Mouse (Mus musculus) embryonic facial prominence, embryonic 11.5 days (tissue): ENCODE measurements around the gene Itga7. TPM values are rescaled to one million over a fixed set of nuclear protein-coding genes. Genes with fewer than 3 reads are reported as not detected.
"Not testable (repeated sequence)": the region's sequence is repeated elsewhere in the genome, so short reads cannot be mapped to it uniquely, and the experiment has no call there.

Source experiments
- ATAC-seq: fragments of 200-750 bp; cut with Nextera tagmentation; replicated peaks from 2 replicates; pipeline ENCODE4 v1.8.0; 2017; ENCODE audit warnings: low read depth; ENCODE audit not compliant: insufficient number of reproducible peaks, low FRiP score, low TSS enrichment
- DNase-seq: peaks from one replicate; pipeline ENCODE4 v3.0.0-alpha.2; 2015; ENCODE audit warnings: low spot score
- H3K27ac ChIP-seq: fragments of 300-500 bp; sonication (generic); replicated peaks from 2 replicates; pipeline ENCODE4 v1.5.1; 2014; ENCODE audit warnings: mild to moderate bottlenecking, low read depth, low read length, control low read depth
- H3K27me3 ChIP-seq: fragments of 300-500 bp; sonication (generic); 2 replicates; pipeline ENCODE4 v1.6.1; 2014; ENCODE audit warnings: mild to moderate bottlenecking, low read length, moderate library complexity, mixed read lengths; ENCODE audit not compliant: control insufficient read depth, insufficient read depth
- H3K36me3 ChIP-seq: fragments of 300-500 bp; sonication (generic); replicated peaks from 2 replicates; pipeline ENCODE4 v1.6.1; 2014; ENCODE audit warnings: low read depth, mild to moderate bottlenecking, low read length, moderate library complexity, mixed read lengths; ENCODE audit not compliant: control insufficient read depth, insufficient read depth
- H3K4me1 ChIP-seq: fragments of 300-500 bp; sonication (generic); 2 replicates; pipeline ENCODE4 v1.6.1; 2014; ENCODE audit warnings: low read length, mixed read lengths; ENCODE audit not compliant: control insufficient read depth, insufficient read depth
- H3K4me2 ChIP-seq: fragments of 300-500 bp; sonication (generic); 2 replicates; pipeline ENCODE4 v1.6.1; 2014; ENCODE audit warnings: low read depth, mild to moderate bottlenecking, control low read depth, low read length, moderate library complexity
- H3K4me3 ChIP-seq: fragments of 300-500 bp; sonication (generic); 2 replicates; pipeline ENCODE4 v1.5.1; 2014; ENCODE audit warnings: low read depth, low read length, control low read depth
- H3K9ac ChIP-seq: fragments of 300-500 bp; sonication (generic); replicated peaks from 2 replicates; pipeline ENCODE4 v1.6.1; 2014; ENCODE audit warnings: mild to moderate bottlenecking, control low read depth, low read length
- H3K9me3 ChIP-seq: fragments of 300-500 bp; sonication (generic); replicated peaks from 2 replicates; pipeline ENCODE4 v1.6.1; 2016; ENCODE audit warnings: mild to moderate bottlenecking, low read length, inconsistent platforms, mixed read lengths; ENCODE audit not compliant: control insufficient read depth
- WGBS: fragments of 180-500 bp; shearing (Covaris S2); extraction: QIAGEN DNeasy Blood & Tissue Kit; methylation state at CpG from one replicate; pipeline ENCODE4 v1.1.7; 2014; 5-methylcytosine and 5-hydroxymethylcytosine counted together
- polyA plus RNA-seq: library from polyadenylated mRNA; unstranded; fragments of >200 nt; fragmentation: Nextera tagmentation; extraction: Ambion mirVana; gene quantifications from 2 replicates; pipeline ENCODE4 v1.2.1, GENCODE M21; 2014

Itga7 gene
- polyA plus RNA-seq, 1 experiment from 2014 or later: 2.3 TPM

GRCm38 (mm10) chr10:128989131-128989530 is 55.5 kb downstream of the Itga7 start, which contains the start of gene Olfr9:
Gene Olfr9, plus strand, starts transcription at chr10:128989431.
- H3K4me2 ChIP-seq, H3K4me1 ChIP-seq, H3K27me3 ChIP-seq, H3K36me3 ChIP-seq, H3K9me3 ChIP-seq, H3K27ac ChIP-seq, H3K9ac ChIP-seq, H3K4me3 ChIP-seq, ATAC-seq, DNase-seq: not testable (repeated sequence)
- 47% methylated on average over 1 of the region's 1 CpGs for WGBS

GRCm38 (mm10) chr10:128990129-128990850 is 56.7 kb downstream of the Itga7 start:
- not testable (repeated sequence) for H3K27ac ChIP-seq, H3K27me3 ChIP-seq, H3K9me3 ChIP-seq, H3K4me2 ChIP-seq, H3K36me3 ChIP-seq, H3K9ac ChIP-seq, DNase-seq, H3K4me1 ChIP-seq, H3K4me3 ChIP-seq
- 0 out of 2 replicates have a peak, but pooled peaks have one; percentile 60 for ATAC-seq
- 75% methylated on average over 7 of the region's 10 CpGs for WGBS

GRCm38 (mm10) chr10:128990994-128991393 is 57.4 kb downstream of the Itga7 start:
- H3K4me1 ChIP-seq: no peaks in the 10 kb centered on the region
- no peak overlapping the region for H3K4me3 ChIP-seq
- H3K9ac ChIP-seq: no peak overlapping the region
- no peaks in the 10 kb centered on the region for H3K9me3 ChIP-seq
- no peak overlapping the region for H3K4me2 ChIP-seq
- no peaks in the 10 kb centered on the region for H3K27me3 ChIP-seq
- ATAC-seq (no peak), DNase-seq (no peak)
- H3K27ac ChIP-seq: no peak overlapping the region
- H3K36me3 ChIP-seq: no peaks in the 10 kb centered on the region

GRCm38 (mm10) chr10:128995796-128996195 is 62.2 kb downstream of the Itga7 start:
- Histone ChIP-seq H3K27ac (no peak overlapping the region), H3K4me2 (no peak overlapping the region), H3K4me1 (no peaks in the 10 kb centered on the region), H3K4me3 (no peak overlapping the region), H3K27me3 (no peaks in the 10 kb centered on the region), H3K36me3 (no peaks in the 10 kb centered on the region), H3K9me3 (no peaks in the 10 kb centered on the region), H3K9ac (no peak overlapping the region)
- no peak for DNase-seq
- 86% methylated on average over 1 of the region's 1 CpGs for WGBS
- ATAC-seq: no peak

- Histone ChIP-seq H3K4me3 (no peak overlapping the region), H3K9me3 (no peaks in the 10 kb centered on the region), H3K36me3 (no peaks in the 10 kb centered on the region), H3K4me1 (no peaks in the 10 kb centered on the region), H3K9ac (no peak overlapping the region), H3K4me2 (no peak overlapping the region), H3K27me3 (no peaks in the 10 kb centered on the region), H3K27ac (no peak overlapping the region)
- ATAC-seq (0 out of 2 replicates have a peak, but pooled peaks have one; percentile 48), DNase-seq (no peak)
- WGBS: 75% methylated on average over 4 of the region's 4 CpGs
Measured at GRCm38 (mm10) chr10:128996523-128997040, 63.0 kb downstream of the Itga7 start.

DNA sequence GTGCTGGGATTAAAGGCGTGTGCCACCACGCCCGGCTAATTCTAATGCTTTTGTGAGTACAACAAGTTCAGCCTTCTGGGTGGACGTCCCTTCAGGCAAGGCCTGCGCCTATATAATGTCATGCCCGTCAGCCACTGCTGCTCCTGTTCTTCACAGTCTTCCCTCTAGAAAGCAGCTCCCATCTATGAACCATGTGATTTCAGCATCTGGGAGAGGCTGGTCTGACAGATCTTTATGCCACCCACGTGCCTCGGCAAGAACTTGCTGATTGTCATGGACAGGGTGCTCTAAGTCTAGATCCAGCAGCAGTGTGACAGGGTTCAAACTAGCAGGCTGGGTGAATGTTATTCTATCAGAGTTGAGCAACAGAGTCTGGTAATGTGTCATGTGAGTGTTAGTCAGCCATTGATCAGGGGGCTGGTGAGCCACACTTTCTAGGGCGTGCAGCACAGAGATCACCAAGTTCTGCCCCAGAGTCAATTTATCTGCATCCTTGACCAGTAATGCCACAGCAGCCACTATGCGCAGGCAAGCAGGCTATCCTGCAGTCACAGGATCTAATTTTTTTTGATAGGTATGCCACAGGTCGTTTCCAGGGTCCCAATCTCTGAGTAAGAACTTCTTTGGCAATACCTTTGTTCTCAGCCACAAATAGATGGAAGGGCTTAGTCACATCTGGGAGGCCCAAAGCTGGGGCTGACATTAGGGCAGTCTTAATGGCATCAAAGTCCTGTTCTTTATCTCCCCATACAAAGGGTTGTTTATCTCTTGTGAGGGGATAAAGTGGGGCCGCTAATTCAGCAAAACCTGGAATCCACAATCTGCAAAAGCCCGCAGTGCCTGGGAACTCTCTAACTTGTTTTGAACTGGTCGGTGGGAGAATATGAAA is 70.7 kb downstream of the Itga7 start:
- Histone ChIP-seq H3K27ac (no peak overlapping the region), H3K27me3 (no peaks in the 10 kb centered on the region), H3K9ac (no peak overlapping the region), H3K9me3 (no peaks in the 10 kb centered on the region), H3K4me3 (no peak overlapping the region), H3K4me1 (no peaks in the 10 kb centered on the region), H3K36me3 (no peaks in the 10 kb centered on the region), H3K4me2 (no peak overlapping the region)
- ATAC-seq (no peak), DNase-seq (no peak)
- WGBS: 78% methylated on average over 14 of the region's 14 CpGs
